Mouse (Mus musculus): ENCODE results near the gene Tmem131. TPM values are rescaled to one million over a fixed set of nuclear protein-coding genes. Genes with fewer than 3 reads are reported as not detected.
"Not testable (repeated sequence)": the region's sequence is repeated elsewhere in the genome, so short reads cannot be mapped to it uniquely, and the experiment has no call there.

Tmem131 gene
- polyA plus RNA-seq, 1 experiment from 2014 or later, result 8.0 TPM

DNA sequence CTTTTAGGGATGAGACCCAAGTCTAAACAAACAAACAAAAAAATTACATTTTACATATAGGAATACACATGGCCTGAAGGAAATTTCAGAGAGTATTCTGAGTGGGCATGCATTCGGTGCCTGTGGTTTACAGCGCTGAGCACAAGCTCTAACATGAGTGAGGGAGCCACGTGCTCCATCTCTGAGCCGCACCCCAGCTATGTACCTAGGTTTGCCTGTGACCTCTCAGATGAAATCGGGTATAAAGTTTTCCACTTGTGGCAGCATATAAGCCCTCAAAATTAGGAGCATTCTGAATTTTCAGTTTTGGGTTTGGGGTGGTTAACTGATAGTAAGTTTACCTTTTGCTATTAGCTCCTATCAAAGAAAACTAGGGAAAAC lies 28.3 kb downstream of the Tmem131 start:
- Histone ChIP-seq H3K9me3 (replicated peaks) (no peaks in the 10 kb centered on the region), H3K4me2 (no peak overlapping the region), H3K4me3 (replicated peaks) (no peak overlapping the region), H3K27me3 (no peaks in the 10 kb centered on the region), H3K36me3 (replicated peaks) (0 out of 2 replicates have a peak, but pooled peaks cover 6% of the 10 kb centered on the region), H3K9ac (no peak overlapping the region), H3K27ac (replicated peaks) (peak overlapping the region; percentile 100; the same call in 1 of the 2 replicates), H3K4me1 (replicated peaks) (peaks cover 90% of the 10 kb centered on the region)
- ATAC-seq (ENCODE audit: insufficient read depth), result no peak
- WGBS (ENCODE audit: insufficient replicate concordance), result 75% methylated on average over 5 of the region's 5 CpGs

DNA sequence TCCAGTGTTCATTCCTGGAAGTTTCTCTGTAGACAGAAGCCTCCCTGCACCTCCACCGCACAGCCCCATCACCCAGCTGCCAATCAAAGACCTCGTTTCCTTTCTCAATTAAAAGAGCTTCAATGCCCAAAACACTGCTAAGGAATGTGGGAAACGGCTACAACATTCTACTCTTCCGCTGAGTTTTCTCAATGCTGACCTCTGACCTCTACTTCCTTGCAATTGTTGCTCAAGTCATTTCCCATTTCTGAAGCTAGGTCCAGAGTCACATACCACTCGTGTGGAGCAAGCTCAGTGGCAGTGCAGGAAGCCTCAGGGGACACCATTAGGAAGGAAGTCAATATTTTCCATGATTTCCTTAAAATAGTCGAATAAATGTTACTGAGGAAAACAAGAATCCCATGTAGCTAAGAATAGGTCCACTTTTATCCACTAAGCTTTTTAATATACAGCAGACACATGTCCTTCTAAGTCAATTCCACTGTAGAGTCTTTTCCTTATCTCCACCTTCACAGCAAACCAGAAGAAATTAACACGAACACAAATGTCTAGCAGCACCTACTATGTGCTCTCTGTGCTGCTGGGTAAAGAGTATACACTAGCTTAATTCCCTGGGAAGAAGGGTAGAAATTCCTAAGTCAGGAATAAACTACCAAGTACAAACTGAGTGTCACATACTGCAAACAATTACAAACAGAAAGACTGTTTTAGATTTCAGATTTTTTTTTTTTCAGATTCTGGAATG lies 28.8 kb downstream of the Tmem131 start:
- no peaks in the 10 kb centered on the region for H3K9me3 ChIP-seq (replicated peaks)
- H3K36me3 ChIP-seq (replicated peaks), result 0 out of 2 replicates have a peak, but pooled peaks cover 6% of the 10 kb centered on the region
- H3K4me1 ChIP-seq (replicated peaks), result peaks cover 90% of the 10 kb centered on the region
- 17% methylated on average over 7 of the region's 7 CpGs for WGBS (ENCODE audit: insufficient replicate concordance)
- peak overlapping the region; percentile 35 for H3K27ac ChIP-seq (replicated peaks)
- H3K4me2 ChIP-seq, result no peak overlapping the region; the same call in 1 of the 2 replicates
- no peak for ATAC-seq (ENCODE audit: insufficient read depth)
- no peaks in the 10 kb centered on the region for H3K27me3 ChIP-seq
- H3K4me3 ChIP-seq (replicated peaks), result no peak overlapping the region
- no peak overlapping the region for H3K9ac ChIP-seq

DNA sequence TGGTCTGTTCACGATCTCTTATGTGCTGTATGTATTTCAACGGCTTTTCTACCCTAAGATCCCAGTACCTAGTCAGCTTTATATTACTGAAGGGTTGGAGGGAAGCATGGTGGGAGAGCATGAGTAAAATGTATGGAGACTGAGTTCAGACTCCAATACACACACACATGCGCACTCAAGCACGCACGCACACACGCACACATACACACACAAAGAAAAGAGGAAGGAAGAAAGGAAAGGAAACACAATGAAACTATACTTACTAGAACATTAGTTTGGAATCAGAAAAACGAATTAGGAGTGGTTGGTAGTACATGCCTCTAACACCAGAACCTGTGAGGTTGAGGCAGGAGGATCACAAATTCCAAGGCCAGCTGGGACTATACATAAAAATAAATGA lies 29.7 kb downstream of the Tmem131 start:
- Histone ChIP-seq H3K9ac (no peak overlapping the region), H3K4me2 (no peak overlapping the region), H3K27ac (replicated peaks) (peak overlapping the region; percentile 58), H3K9me3 (replicated peaks) (no peaks in the 10 kb centered on the region), H3K27me3 (no peaks in the 10 kb centered on the region), H3K4me3 (replicated peaks) (no peak overlapping the region), H3K4me1 (replicated peaks) (peaks cover 87% of the 10 kb centered on the region), H3K36me3 (replicated peaks) (0 out of 2 replicates have a peak, but pooled peaks cover 6% of the 10 kb centered on the region)
- 51% methylated on average over 7 of the region's 7 CpGs for WGBS (ENCODE audit: insufficient replicate concordance)
- no peak for ATAC-seq (ENCODE audit: insufficient read depth)

DNA sequence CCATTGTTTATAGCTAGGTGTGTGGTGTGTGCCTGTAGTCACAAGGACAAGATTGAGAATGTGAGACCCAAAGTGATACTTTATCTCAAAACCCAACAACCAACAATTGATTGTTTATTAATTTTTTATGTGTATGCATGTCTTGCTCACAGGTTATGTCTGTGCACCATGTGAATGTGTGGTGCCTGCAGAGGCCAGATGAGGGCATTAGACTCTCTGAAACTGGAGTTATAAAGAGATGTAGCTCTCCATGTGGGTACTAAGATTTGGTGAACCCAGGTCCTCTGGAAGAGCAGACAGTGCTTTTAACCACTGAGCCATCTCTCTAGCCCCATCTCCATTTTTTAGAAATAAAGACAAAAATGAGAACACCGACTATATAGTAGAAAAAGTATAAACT lies 31.2 kb downstream of the Tmem131 start:
- H3K4me2 ChIP-seq, result no peak overlapping the region
- no peak overlapping the region for H3K9ac ChIP-seq
- H3K4me1 ChIP-seq (replicated peaks), result peaks cover 80% of the 10 kb centered on the region
- ATAC-seq (ENCODE audit: insufficient read depth), result no peak
- H3K36me3 ChIP-seq (replicated peaks), result peaks cover 7% of the 10 kb centered on the region
- no peaks in the 10 kb centered on the region for H3K27me3 ChIP-seq
- 73% methylated on average over 1 of the region's 1 CpGs for WGBS (ENCODE audit: insufficient replicate concordance)
- H3K27ac ChIP-seq (replicated peaks), result no peak overlapping the region
- H3K4me3 ChIP-seq (replicated peaks), result no peak overlapping the region
- H3K9me3 ChIP-seq (replicated peaks), result no peaks in the 10 kb centered on the region

DNA sequence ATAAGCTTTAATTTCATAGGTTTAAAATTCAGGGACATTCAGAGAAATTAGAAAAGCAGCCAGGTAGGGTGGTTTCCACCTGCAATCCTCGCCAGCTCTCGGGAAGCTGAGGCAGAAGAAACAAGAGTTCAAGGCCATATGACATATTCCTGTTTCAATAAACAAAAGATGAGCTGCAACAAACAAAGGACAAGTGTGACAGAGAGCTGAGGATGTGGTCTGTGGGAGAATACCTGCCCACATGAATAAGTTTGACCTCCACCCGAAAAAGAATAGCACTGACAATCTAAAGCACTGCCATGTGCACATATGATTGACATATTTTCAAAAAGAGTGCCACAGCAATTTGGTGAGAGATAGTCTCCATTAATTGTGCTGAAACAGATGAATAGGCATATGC lies 31.9 kb downstream of the Tmem131 start:
- Histone ChIP-seq H3K4me1 (replicated peaks) (peaks cover 75% of the 10 kb centered on the region), H3K4me2 (no peak overlapping the region), H3K9me3 (replicated peaks) (no peaks in the 10 kb centered on the region), H3K27ac (replicated peaks) (0 out of 2 replicates have a peak overlapping the region, but pooled peaks have one; percentile 3), H3K4me3 (replicated peaks) (no peak overlapping the region), H3K9ac (no peak overlapping the region), H3K36me3 (replicated peaks) (peaks cover 8% of the 10 kb centered on the region), H3K27me3 (no peaks in the 10 kb centered on the region)
- no peak for ATAC-seq (ENCODE audit: insufficient read depth)
- WGBS (ENCODE audit: insufficient replicate concordance), result 79% methylated on average over 3 of the region's 3 CpGs

DNA sequence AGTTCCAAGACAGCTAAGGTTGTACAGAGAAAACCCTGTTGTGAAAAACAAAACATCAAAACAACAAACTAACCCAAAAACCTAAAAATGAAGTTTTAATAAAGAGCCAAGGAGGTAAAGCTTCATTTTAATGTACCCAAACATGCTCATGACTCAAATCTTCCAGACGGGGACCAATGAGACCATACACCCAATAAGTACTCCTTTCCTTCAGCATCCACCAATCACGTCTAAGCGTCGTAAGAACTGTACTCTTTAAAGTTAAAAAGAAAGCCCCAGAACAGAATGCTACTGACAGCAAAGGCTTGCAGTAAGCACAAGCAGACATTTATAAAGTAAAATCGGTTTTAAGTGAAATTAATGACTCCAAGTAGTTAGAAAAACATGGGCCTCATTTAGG lies 33.1 kb downstream of the Tmem131 start:
- 80% methylated on average over 5 of the region's 5 CpGs for WGBS (ENCODE audit: insufficient replicate concordance)
- Histone ChIP-seq H3K9me3 (replicated peaks) (no peaks in the 10 kb centered on the region), H3K27ac (replicated peaks) (no peak overlapping the region), H3K4me2 (no peak overlapping the region), H3K4me1 (replicated peaks) (peaks cover 63% of the 10 kb centered on the region), H3K9ac (no peak overlapping the region), H3K27me3 (no peaks in the 10 kb centered on the region), H3K4me3 (replicated peaks) (no peak overlapping the region), H3K36me3 (replicated peaks) (peaks cover 5% of the 10 kb centered on the region)
- no peak for ATAC-seq (ENCODE audit: insufficient read depth)

DNA sequence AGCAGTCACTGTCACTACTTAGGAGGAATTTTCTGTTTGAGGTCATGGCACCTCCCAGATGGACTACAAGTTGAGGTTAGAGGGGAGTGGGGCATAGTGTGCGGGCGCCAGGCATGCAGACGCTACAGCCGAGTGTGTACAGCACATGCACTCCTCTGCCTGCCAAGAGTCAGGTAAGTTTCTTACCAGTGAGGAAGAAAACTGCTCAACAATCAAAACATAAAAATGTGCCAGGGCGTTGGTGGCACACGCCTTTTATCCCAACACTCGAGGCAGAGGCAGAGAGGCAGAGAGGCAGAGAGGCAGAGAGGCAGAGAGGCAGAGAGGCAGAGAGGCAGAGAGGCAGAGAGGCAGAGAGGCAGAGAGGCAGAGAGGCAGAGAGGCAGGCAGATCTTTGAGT lies 33.5 kb downstream of the Tmem131 start:
- peaks cover 63% of the 10 kb centered on the region for H3K4me1 ChIP-seq (replicated peaks)
- H3K27me3 ChIP-seq; H3K9ac ChIP-seq; H3K36me3 ChIP-seq (replicated peaks); H3K4me2 ChIP-seq; H3K27ac ChIP-seq (replicated peaks); H3K9me3 ChIP-seq (replicated peaks); ATAC-seq (ENCODE audit: insufficient read depth); H3K4me3 ChIP-seq (replicated peaks): not testable (repeated sequence)
- 79% methylated on average over 7 of the region's 7 CpGs for WGBS (ENCODE audit: insufficient replicate concordance)

DNA sequence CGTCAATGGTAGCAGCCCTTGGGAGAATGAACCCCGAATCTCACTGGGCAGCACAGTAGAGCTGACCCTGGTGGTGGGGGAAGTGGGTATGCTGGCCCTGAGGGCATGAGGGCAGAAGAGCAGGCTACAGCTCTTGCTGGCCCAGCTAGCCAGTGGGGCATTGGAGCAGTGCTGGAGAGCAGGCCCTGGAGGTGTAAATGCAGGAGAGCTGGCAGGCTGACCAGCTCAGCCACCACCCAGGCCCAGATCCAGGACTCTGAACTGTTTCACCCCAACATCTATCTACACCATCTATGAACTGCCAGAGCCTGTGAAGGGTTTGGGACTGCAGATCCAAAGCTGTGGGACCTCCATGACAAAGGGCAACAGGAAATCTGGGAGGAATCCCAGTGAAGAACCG lies 38.2 kb downstream of the Tmem131 start:
- no peaks in the 10 kb centered on the region for H3K27me3 ChIP-seq
- H3K27ac ChIP-seq (replicated peaks), result no peak overlapping the region
- peaks cover 5% of the 10 kb centered on the region for H3K36me3 ChIP-seq (replicated peaks)
- no peak overlapping the region for H3K9ac ChIP-seq
- peak; percentile 24; the same call in 1 of the 2 replicates for ATAC-seq (ENCODE audit: insufficient read depth)
- WGBS (ENCODE audit: insufficient replicate concordance), result 72% methylated on average over 3 of the region's 3 CpGs
- H3K4me1 ChIP-seq (replicated peaks), result peaks cover 44% of the 10 kb centered on the region
- no peaks in the 10 kb centered on the region for H3K9me3 ChIP-seq (replicated peaks)
- H3K4me2 ChIP-seq, result no peak overlapping the region
- H3K4me3 ChIP-seq (replicated peaks), result no peak overlapping the region

DNA sequence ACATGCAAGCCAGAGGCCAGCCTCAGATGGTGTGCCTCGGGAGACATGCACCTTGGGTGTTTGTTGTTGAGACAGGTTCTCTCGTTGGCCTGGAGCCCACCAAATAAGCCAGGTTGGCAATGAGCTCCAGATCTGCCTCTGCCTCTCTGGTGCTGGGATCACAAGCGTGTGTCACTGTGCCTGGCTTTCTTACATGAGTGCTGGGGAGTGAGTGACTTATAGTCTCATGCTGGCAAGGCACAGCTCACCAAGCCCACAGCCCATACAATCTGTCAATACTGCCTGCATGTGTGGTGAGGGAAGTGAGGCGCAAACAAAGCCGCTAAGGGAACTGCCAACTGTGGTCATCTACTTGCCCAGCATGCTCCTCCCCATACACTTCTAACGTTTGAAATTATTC lies 39.0 kb downstream of the Tmem131 start:
- Histone ChIP-seq H3K27ac (replicated peaks) (peak overlapping the region; percentile 35; the same call in 1 of the 2 replicates), H3K27me3 (no peaks in the 10 kb centered on the region), H3K9ac (peak overlapping the region; percentile 4; the same call in 1 of the 2 replicates), H3K4me3 (replicated peaks) (no peak overlapping the region), H3K4me2 (no peak overlapping the region), H3K9me3 (replicated peaks) (no peaks in the 10 kb centered on the region), H3K4me1 (replicated peaks) (peaks cover 38% of the 10 kb centered on the region), H3K36me3 (replicated peaks) (peaks cover 5% of the 10 kb centered on the region)
- 47% methylated on average over 6 of the region's 6 CpGs for WGBS (ENCODE audit: insufficient replicate concordance)
- ATAC-seq (ENCODE audit: insufficient read depth), result no peak

DNA sequence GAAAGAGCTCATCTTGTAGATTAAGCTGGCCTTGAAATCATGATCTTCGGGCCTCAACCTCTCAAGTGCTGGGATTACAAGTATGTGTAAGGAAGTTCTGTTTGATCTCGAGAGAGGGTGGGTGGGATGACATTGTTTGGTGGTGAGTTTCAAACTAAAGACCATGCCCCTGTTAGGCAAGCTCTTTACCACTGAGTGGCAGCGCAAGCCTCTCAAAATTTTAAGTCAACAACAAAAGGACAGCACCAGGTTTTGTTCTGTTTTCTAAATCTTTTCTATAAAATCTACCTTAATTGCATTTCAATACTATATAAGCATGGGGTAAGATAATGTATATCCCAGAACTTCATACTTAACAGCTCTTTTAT lies 39.4 kb downstream of the Tmem131 start:
- 55% methylated on average over 3 of the region's 3 CpGs for WGBS (ENCODE audit: insufficient replicate concordance)
- peaks cover 34% of the 10 kb centered on the region for H3K4me1 ChIP-seq (replicated peaks)
- H3K4me2 ChIP-seq, result no peak overlapping the region
- no peak overlapping the region for H3K4me3 ChIP-seq (replicated peaks)
- peaks cover 5% of the 10 kb centered on the region for H3K36me3 ChIP-seq (replicated peaks)
- H3K27ac ChIP-seq (replicated peaks), result no peak overlapping the region; the same call in 1 of the 2 replicates
- H3K9me3 ChIP-seq (replicated peaks), result no peaks in the 10 kb centered on the region
- H3K9ac ChIP-seq, result no peak overlapping the region
- ATAC-seq (ENCODE audit: insufficient read depth), result no peak
- H3K27me3 ChIP-seq, result no peaks in the 10 kb centered on the region

DNA sequence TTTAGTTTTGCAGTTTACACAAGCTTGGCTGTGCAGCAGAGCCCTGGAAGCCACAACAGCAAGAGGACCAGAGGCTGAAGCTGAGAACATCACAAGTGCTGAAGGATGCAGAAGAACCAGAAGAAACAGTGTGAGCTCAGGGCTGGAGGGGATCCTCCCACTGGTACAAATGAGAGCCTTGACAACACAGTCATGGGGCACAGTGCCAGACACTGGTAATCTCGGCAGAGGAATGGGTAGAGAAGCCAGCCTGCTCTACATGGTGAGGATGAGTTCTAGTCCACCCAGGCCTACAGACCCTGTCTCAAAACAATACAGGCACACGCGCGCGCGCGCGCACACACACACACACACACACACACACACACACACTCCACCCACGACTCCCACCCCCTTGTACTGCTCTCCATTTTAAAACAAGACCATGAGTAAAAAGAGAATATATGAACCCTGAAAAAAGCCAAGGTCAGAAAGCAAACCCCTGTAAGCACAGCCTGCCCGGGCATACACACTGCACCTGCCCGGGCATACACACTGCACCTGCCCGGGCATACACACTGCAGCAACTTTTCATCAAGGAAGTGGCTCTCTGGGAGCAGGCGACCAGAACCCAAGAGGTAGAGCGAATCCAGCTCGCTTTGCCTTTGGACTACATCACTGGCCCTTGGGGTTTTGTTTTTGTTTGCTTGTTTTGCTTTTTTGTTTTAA lies 39.9 kb downstream of the Tmem131 start:
- Histone ChIP-seq H3K27me3 (no peaks in the 10 kb centered on the region), H3K4me2 (no peak overlapping the region), H3K4me3 (replicated peaks) (no peak overlapping the region), H3K9me3 (replicated peaks) (no peaks in the 10 kb centered on the region), H3K9ac (no peak overlapping the region), H3K4me1 (replicated peaks) (peaks cover 32% of the 10 kb centered on the region), H3K36me3 (replicated peaks) (peaks cover 5% of the 10 kb centered on the region), H3K27ac (replicated peaks) (no peak overlapping the region; the same call in 1 of the 2 replicates)
- ATAC-seq (ENCODE audit: insufficient read depth), result no peak; the same call in 1 of the 2 replicates
- 89% methylated on average over 15 of the region's 15 CpGs for WGBS (ENCODE audit: insufficient replicate concordance)

Measured in liver, embryonic 15.5 days (tissue).